Mouse (Mus musculus) cerebellum, adult 2 months (tissue): ENCODE results near the gene Tango6.

Experiments
- CTCF ChIP-seq: fragments of 200-500 bp; IDR thresholded peaks from 2 replicates; pipeline ENCODE4 v1.5.1; 2011; ENCODE audit warnings: low read depth, mild to moderate bottlenecking, control low read depth, low read length, moderate library complexity, borderline replicate concordance; ENCODE audit not compliant: insufficient read depth
- POLR2A ChIP-seq: fragments of 200-500 bp; IDR thresholded peaks from 2 replicates; pipeline ENCODE4 v1.6.1; 2011; ENCODE audit warnings: low read length, control low read depth, borderline replicate concordance; ENCODE audit not compliant: insufficient read depth

DNA sequence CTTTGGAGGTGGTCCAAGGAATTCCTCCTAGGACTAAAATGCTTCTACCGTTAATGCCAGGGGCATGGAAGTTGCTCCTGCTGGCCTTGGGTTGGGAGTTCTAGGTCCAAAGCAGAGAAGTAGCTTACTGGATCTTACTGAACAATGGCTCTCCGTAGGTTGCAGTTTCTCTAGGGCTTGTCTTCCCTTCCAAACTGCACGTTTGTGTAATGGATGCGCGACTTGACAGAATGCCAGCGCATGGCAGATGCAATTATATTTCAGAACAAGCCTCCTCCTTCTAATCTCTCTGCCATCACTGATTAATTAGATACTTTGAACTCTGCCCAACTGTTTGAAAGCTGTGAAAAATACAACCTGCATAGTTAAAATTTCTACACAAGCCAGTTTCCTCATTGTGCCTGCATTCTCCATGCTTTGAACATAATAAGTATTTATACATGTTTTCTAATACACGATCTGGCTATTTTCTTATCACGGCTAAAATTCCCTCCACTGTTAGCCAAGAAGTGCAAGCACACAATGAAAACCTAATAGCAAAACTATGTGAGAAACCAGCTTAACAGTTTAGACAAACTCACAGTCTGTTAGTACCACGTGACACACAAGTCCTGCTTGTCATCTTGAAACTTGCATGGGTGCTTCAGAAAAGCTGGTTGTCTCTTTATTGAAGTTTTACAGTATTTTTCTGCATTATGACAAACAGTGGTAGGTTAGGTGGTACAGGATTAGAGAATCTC lies 133.7 kb downstream of the Tango6 start:
- TF ChIP-seq CTCF (no peak), POLR2A (no peak)
